Mouse (Mus musculus) hindbrain, embryonic 15.5 days (tissue): ENCODE data around the gene Ccdc28a. TPM values are rescaled to one million over a fixed set of nuclear protein-coding genes. Genes with fewer than 3 reads are reported as not detected.

Experiments used
- ATAC-seq: fragments of 200-750 bp; cut with Nextera tagmentation; 2 replicates; pipeline ENCODE4 v1.8.0; 2017; ENCODE audit warnings: low read depth, moderate number of reproducible peaks, moderate TSS enrichment; ENCODE audit not compliant: low FRiP score
- H3K27ac ChIP-seq: fragments of 300-500 bp; sonication (generic); replicated peaks from 2 replicates; pipeline ENCODE4 v1.5.1; 2015; ENCODE audit warnings: mild to moderate bottlenecking, inconsistent platforms
- H3K27me3 ChIP-seq: fragments of 300-500 bp; sonication (generic); 2 replicates; pipeline ENCODE4 v1.6.1; 2015; ENCODE audit warnings: control low read depth, inconsistent platforms
- H3K36me3 ChIP-seq: fragments of 300-500 bp; sonication (generic); 2 replicates; pipeline ENCODE4 v1.6.1; 2015; ENCODE audit warnings: control low read depth, inconsistent platforms
- H3K4me1 ChIP-seq: fragments of 300-500 bp; sonication (generic); replicated peaks from 2 replicates; pipeline ENCODE4 v1.6.1; 2015; ENCODE audit warnings: control low read depth, inconsistent platforms
- H3K4me2 ChIP-seq: fragments of 300-500 bp; sonication (generic); 2 replicates; pipeline ENCODE4 v1.6.1; 2015; ENCODE audit warnings: moderate library complexity, mild to moderate bottlenecking, inconsistent platforms
- H3K4me3 ChIP-seq: fragments of 300-500 bp; sonication (generic); 2 replicates; pipeline ENCODE4 v1.5.1; 2015; ENCODE audit warnings: mild to moderate bottlenecking, inconsistent platforms
- H3K9ac ChIP-seq: fragments of 300-500 bp; sonication (generic); 2 replicates; pipeline ENCODE4 v1.6.1; 2015; ENCODE audit warnings: inconsistent platforms
- H3K9me3 ChIP-seq: fragments of 300-500 bp; sonication (generic); 2 replicates; pipeline ENCODE4 v1.6.1; 2016; ENCODE audit warnings: control low read depth, inconsistent platforms
- whole genome bisulfite sequencing: fragments of 180-500 bp; shearing (Covaris S2); methylation state at CpG from one replicate; pipeline ENCODE4 v1.1.7; 2015; 5-methylcytosine and 5-hydroxymethylcytosine counted together
- polyA plus RNA-seq: library from polyadenylated mRNA; unstranded; fragments of >200 nt; fragmentation: Nextera tagmentation; extraction: Ambion mirVana; gene quantifications from 2 replicates; pipeline ENCODE4 v1.2.1, GENCODE M21; 2015

Gene Ccdc28a
- 6.6 and 7.6 TPM in 2 replicates for polyA plus RNA-seq

GRCm38 (mm10) chr10:18234560-18235401 is at the start of gene Ccdc28a:
TSS of gene Ccdc28a (minus strand) at chr10:18234998.
- Histone ChIP-seq H3K36me3 (no peaks in the 10 kb centered on the region), H3K27ac (peak within 1 kb of the TSS; percentile 86), H3K4me1 (peaks cover 12% of the 10 kb centered on the region), H3K9ac (peak within 1 kb of the TSS; percentile 73), H3K4me2 (peak within 1 kb of the TSS; percentile 73), H3K9me3 (no peaks in the 10 kb centered on the region), H3K27me3 (no peaks in the 10 kb centered on the region), H3K4me3 (peak within 1 kb of the TSS; percentile 79)
- WGBS, result 1% methylated on average over 41 of the region's 41 CpGs
- peak; percentile 99 for ATAC-seq

- Histone ChIP-seq H3K27ac (no peak overlapping the region), H3K4me2 (no peak overlapping the region), H3K27me3 (no peaks in the 10 kb centered on the region), H3K9me3 (no peaks in the 10 kb centered on the region), H3K36me3 (no peaks in the 10 kb centered on the region), H3K4me1 (no peaks in the 10 kb centered on the region), H3K4me3 (no peak overlapping the region), H3K9ac (no peak overlapping the region)
- WGBS, result 90% methylated on average over 5 of the region's 5 CpGs
- ATAC-seq, result no peak
These were observed 49.2 kb upstream of the Ccdc28a start for GRCm38 (mm10) chr10:18283991-18284390.

- H3K4me3 ChIP-seq, result no peak overlapping the region
- no peak overlapping the region for H3K9ac ChIP-seq
- WGBS, result 88% methylated on average over 4 of the region's 4 CpGs
These were observed 41.4 kb upstream of the Ccdc28a start for GRCm38 (mm10) chr10:18276090-18276734.

GRCm38 (mm10) chr10:18251345-18251744 is 16.5 kb upstream of the Ccdc28a start:
- Histone ChIP-seq H3K9ac (no peak overlapping the region), H3K27ac (no peak overlapping the region), H3K4me2 (no peak overlapping the region), H3K9me3 (no peaks in the 10 kb centered on the region), H3K36me3 (no peaks in the 10 kb centered on the region), H3K4me3 (no peak overlapping the region), H3K27me3 (no peaks in the 10 kb centered on the region), H3K4me1 (no peaks in the 10 kb centered on the region)
- ATAC-seq, result no peak
- WGBS, result 68% methylated on average over 4 of the region's 4 CpGs

More at GRCm38 (mm10) chr10:18276090-18276734, 41.4 kb upstream of the Ccdc28a start:
- H3K36me3 ChIP-seq, result no peaks in the 10 kb centered on the region
- no peaks in the 10 kb centered on the region for H3K4me1 ChIP-seq
- ATAC-seq, result no peak
- H3K27me3 ChIP-seq, result no peaks in the 10 kb centered on the region
- H3K27ac ChIP-seq, result no peak overlapping the region
- H3K4me2 ChIP-seq, result no peak overlapping the region
- no peaks in the 10 kb centered on the region for H3K9me3 ChIP-seq

- Histone ChIP-seq H3K9me3 (no peaks in the 10 kb centered on the region), H3K4me1 (no peaks in the 10 kb centered on the region), H3K4me2 (no peak overlapping the region), H3K27ac (no peak overlapping the region), H3K27me3 (no peaks in the 10 kb centered on the region), H3K9ac (no peak overlapping the region), H3K4me3 (no peak overlapping the region), H3K36me3 (no peaks in the 10 kb centered on the region)
- ATAC-seq, result no peak
- WGBS, result 78% methylated on average over 2 of the region's 2 CpGs
These were observed 8.8 kb upstream of the Ccdc28a start for GRCm38 (mm10) chr10:18243614-18244013.

GRCm38 (mm10) chr10:18237191-18237590 is 2.4 kb upstream of the Ccdc28a start:
- H3K27ac ChIP-seq, result no peak overlapping the region
- H3K4me3 ChIP-seq, result no peak overlapping the region
- no peak overlapping the region for H3K9ac ChIP-seq
- no peaks in the 10 kb centered on the region for H3K36me3 ChIP-seq
- peaks cover 12% of the 10 kb centered on the region for H3K4me1 ChIP-seq
- ATAC-seq, result no peak
- 92% methylated on average over 7 of the region's 7 CpGs for WGBS
- H3K9me3 ChIP-seq, result no peaks in the 10 kb centered on the region
- H3K4me2 ChIP-seq, result no peak overlapping the region
- no peaks in the 10 kb centered on the region for H3K27me3 ChIP-seq

- ATAC-seq, result no peak
- WGBS, result 83% methylated on average over 5 of the region's 5 CpGs
These were observed 1.6 kb upstream of the Ccdc28a start for GRCm38 (mm10) chr10:18236328-18236927.

GRCm38 (mm10) chr10:18235402-18235747 is 577 bp upstream of the Ccdc28a start:
- Histone ChIP-seq H3K4me3 (peak overlapping the region; percentile 79), H3K9me3 (no peaks in the 10 kb centered on the region), H3K4me1 (peaks cover 12% of the 10 kb centered on the region), H3K27ac (peak overlapping the region; percentile 86; the same call in 1 of the 2 replicates), H3K36me3 (no peaks in the 10 kb centered on the region), H3K27me3 (no peaks in the 10 kb centered on the region), H3K9ac (peak overlapping the region; percentile 73), H3K4me2 (peak overlapping the region; percentile 73)
- ATAC-seq, result peak; percentile 78
- WGBS, result 11% methylated on average over 14 of the region's 14 CpGs

More at GRCm38 (mm10) chr10:18236328-18236927, 1.6 kb upstream of the Ccdc28a start:
- Histone ChIP-seq H3K36me3 (no peaks in the 10 kb centered on the region), H3K27ac (no peak overlapping the region), H3K4me3 (no peak overlapping the region), H3K27me3 (no peaks in the 10 kb centered on the region), H3K9ac (no peak overlapping the region), H3K4me2 (no peak overlapping the region), H3K4me1 (peaks cover 12% of the 10 kb centered on the region), H3K9me3 (no peaks in the 10 kb centered on the region)

GRCm38 (mm10) chr10:18233891-18234290 is 907 bp downstream of the Ccdc28a start:
- WGBS, result 54% methylated on average over 3 of the region's 3 CpGs
- ATAC-seq, result no peak
- peaks cover 12% of the 10 kb centered on the region for H3K4me1 ChIP-seq
- H3K27me3 ChIP-seq, result no peaks in the 10 kb centered on the region
- H3K4me2 ChIP-seq, result peak overlapping the region; percentile 73
- no peaks in the 10 kb centered on the region for H3K9me3 ChIP-seq
- H3K36me3 ChIP-seq, result no peaks in the 10 kb centered on the region
- peak overlapping the region; percentile 79 for H3K4me3 ChIP-seq
- peak overlapping the region; percentile 73; the same call in 1 of the 2 replicates for H3K9ac ChIP-seq
- H3K27ac ChIP-seq, result no peak overlapping the region

GRCm38 (mm10) chr10:18224386-18224785 is 10.4 kb downstream of the Ccdc28a start:
- H3K4me2 ChIP-seq, result no peak overlapping the region
- no peak overlapping the region for H3K9ac ChIP-seq
- no peak for ATAC-seq
- H3K27ac ChIP-seq, result no peak overlapping the region
- H3K36me3 ChIP-seq, result no peaks in the 10 kb centered on the region
- WGBS, result 96% methylated on average over 3 of the region's 3 CpGs
- no peaks in the 10 kb centered on the region for H3K27me3 ChIP-seq
- H3K4me1 ChIP-seq, result no peaks in the 10 kb centered on the region
- no peak overlapping the region for H3K4me3 ChIP-seq
- no peaks in the 10 kb centered on the region for H3K9me3 ChIP-seq

GRCm38 (mm10) chr10:18219351-18219750 is 15.4 kb downstream of the Ccdc28a start:
- Histone ChIP-seq H3K4me3 (no peak overlapping the region), H3K27ac (no peak overlapping the region), H3K4me2 (no peak overlapping the region), H3K9me3 (no peaks in the 10 kb centered on the region), H3K36me3 (no peaks in the 10 kb centered on the region), H3K27me3 (no peaks in the 10 kb centered on the region), H3K4me1 (no peaks in the 10 kb centered on the region), H3K9ac (no peak overlapping the region)
- 88% methylated on average over 10 of the region's 10 CpGs for WGBS
- no peak for ATAC-seq

GRCm38 (mm10) chr10:18214124-18214523 is 20.7 kb downstream of the Ccdc28a start:
- Histone ChIP-seq H3K36me3 (no peaks in the 10 kb centered on the region), H3K27ac (no peak overlapping the region), H3K9ac (no peak overlapping the region), H3K4me3 (no peak overlapping the region), H3K4me2 (no peak overlapping the region), H3K9me3 (no peaks in the 10 kb centered on the region), H3K4me1 (no peaks in the 10 kb centered on the region), H3K27me3 (no peaks in the 10 kb centered on the region)
- no peak for ATAC-seq
- 88% methylated on average over 5 of the region's 5 CpGs for WGBS
